Mouse (Mus musculus) ZHBTc4 (cell line): Measurements from ENCODE around the gene Bicra.

Experiments used
- DNase-seq: peaks from one replicate; pipeline ENCODE4 v3.0.0-alpha.2; 2011; ENCODE audit warnings: low read depth, low spot score

Gene Bicra

GRCm38 (mm10) chr7:15975904-15976303, 71.8 kb downstream of the Bicra start:
- peak; percentile 83 for DNase-seq

- DNase-seq = no peak
Observed at GRCm38 (mm10) chr7:15975451-15975850, 72.3 kb downstream of the Bicra start.

GRCm38 (mm10) chr7:15974712-15975111, 73.0 kb downstream of the Bicra start:
- DNase-seq = peak; percentile 82

- peak; percentile 92 for DNase-seq
Observed at GRCm38 (mm10) chr7:15972247-15972646, 75.5 kb downstream of the Bicra start.

- DNase-seq = peak; percentile 62
Observed at GRCm38 (mm10) chr7:15969674-15970073, 78.0 kb downstream of the Bicra start.

- DNase-seq = no peak
Observed at GRCm38 (mm10) chr7:15968322-15968721, 79.4 kb downstream of the Bicra start.

GRCm38 (mm10) chr7:15967312-15967711, 80.4 kb downstream of the Bicra start, which contains the start of gene Ehd2:
Gene Ehd2, minus strand, starts transcription at chr7:15967567.
- peak; percentile 87 for DNase-seq

- DNase-seq = no peak
Observed at GRCm38 (mm10) chr7:15966489-15966888, 81.2 kb downstream of the Bicra start.

- no peak for DNase-seq
Observed at GRCm38 (mm10) chr7:15963798-15964652, 83.7 kb downstream of the Bicra start.

- DNase-seq = peak; percentile 63
Observed at GRCm38 (mm10) chr7:15962311-15963288, 85.1 kb downstream of the Bicra start.

GRCm38 (mm10) chr7:15961798-15962197, 85.9 kb downstream of the Bicra start:
- no peak for DNase-seq

GRCm38 (mm10) chr7:15961239-15961638, 86.5 kb downstream of the Bicra start:
- DNase-seq = no peak

- DNase-seq = no peak
Observed at GRCm38 (mm10) chr7:15960691-15961090, 87.0 kb downstream of the Bicra start.

- peak; percentile 48 for DNase-seq
Observed at GRCm38 (mm10) chr7:15956143-15956542, 91.6 kb downstream of the Bicra start.

- DNase-seq = no peak
Observed at GRCm38 (mm10) chr7:15955509-15955908, 92.2 kb downstream of the Bicra start.

GRCm38 (mm10) chr7:15954978-15955443, 92.7 kb downstream of the Bicra start:
- DNase-seq = peak; percentile 81

- no peak for DNase-seq
Observed at GRCm38 (mm10) chr7:15954436-15954835, 93.3 kb downstream of the Bicra start.

- DNase-seq = peak; percentile 85
Observed at GRCm38 (mm10) chr7:15953307-15954074, 94.2 kb downstream of the Bicra start.

- DNase-seq = peak; percentile 58
Observed at GRCm38 (mm10) chr7:15952416-15952815, 95.3 kb downstream of the Bicra start.

- DNase-seq = no peak
Observed at GRCm38 (mm10) chr7:15950008-15950407, 97.7 kb downstream of the Bicra start.

GRCm38 (mm10) chr7:15949216-15949790, 98.4 kb downstream of the Bicra start:
- DNase-seq = no peak
